Mouse (Mus musculus): ENCODE data around the gene Cmpk1.
A peak's percentile ranks its signal among the peaks of the same experiment; 100 is the strongest.
"Not testable (repeated sequence)": the region's sequence is repeated elsewhere in the genome, so short reads cannot be mapped to it uniquely, and the experiment has no call there.

The Cmpk1 gene

GRCm38 (mm10) chr4:114986591-114987432 lies at the start of gene Cmpk1:
Cmpk1 (minus strand) TSS chr4:114987241.
- peak; percentile 85 for DNase-seq (ENCODE audit: extremely low spot score, low spot score)

DNA sequence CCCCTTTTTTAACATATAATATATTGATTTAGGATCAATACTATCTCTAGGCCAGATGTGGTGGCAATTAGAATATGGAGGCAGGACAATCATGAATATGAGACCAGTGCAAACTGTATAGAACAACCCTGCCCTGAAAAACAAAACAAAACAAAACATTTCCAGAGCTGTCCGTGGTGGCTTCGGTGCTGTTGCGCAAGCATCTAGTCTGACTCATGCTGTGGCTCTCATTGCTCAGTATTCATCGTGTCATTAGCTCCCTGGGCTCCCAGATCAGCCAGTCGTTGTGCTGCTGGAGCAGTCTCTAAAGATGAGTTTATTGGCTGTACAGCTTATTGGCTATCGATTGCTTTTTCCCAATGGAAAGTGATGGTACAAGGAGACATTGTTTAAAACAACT lies 48.0 kb upstream of the Cmpk1 start:
- no peak for DNase-seq (ENCODE audit: extremely low spot score, low spot score)

DNA sequence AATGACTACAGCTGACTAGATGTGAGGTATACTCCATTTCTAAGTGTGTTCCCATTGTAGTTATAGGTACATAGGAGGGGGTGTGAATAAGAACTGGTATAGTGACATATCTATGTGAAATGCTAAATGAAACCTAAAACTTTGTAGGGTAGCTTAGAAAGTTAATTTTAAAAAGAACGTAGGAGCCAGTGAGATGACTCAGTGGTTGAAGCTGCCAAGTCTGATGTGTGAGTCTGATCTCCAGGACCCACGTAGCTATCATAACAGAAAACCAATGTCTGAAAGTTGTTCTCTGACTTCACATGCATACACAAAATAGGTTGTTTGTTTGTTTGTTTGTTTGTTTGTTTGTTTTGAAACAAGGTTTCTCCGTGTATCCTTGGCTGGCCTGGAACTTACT lies 33.0 kb upstream of the Cmpk1 start:
- no peak for DNase-seq (ENCODE audit: extremely low spot score, low spot score)

DNA sequence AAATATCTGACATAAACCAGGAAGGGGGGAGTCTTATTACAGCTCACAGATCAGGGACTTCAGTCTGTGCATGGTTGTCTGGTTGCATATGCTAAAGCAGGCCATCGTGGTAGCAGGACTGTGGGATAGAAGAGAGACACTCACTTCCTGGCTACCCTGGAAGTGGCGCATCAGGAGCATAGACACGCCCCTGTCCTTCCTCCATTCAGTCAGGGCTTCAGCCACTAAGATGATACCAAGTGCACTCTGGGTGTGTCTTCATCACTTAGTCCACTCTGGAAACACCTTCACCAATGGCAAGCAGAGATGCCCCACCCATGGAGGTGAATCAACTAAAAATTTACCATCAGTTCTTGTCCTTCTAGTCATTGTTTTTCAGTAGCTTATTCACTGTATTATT lies 27.2 kb upstream of the Cmpk1 start:
- DNase-seq (ENCODE audit: extremely low spot score, low spot score), result no peak

DNA sequence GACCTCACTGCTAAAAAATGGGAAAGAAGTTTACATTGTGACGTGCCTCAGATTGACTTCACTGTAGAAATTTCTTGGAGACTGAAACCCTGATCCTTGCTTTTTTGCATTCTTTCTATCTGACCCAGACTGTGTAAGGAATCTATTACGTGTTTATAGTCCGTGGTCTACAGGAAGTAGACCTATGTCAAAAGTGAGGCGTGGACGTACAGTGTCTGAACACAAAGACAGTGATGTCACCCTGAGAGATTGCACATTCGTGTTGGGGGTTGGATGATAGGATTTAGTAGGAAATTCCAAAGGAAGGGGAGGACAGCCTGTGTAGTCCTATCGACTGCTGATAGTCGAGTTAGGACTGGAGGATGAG lies 13.4 kb upstream of the Cmpk1 start:
- DNase-seq (ENCODE audit: extremely low spot score, low spot score), result no peak

- peak; percentile 96 for DNase-seq (ENCODE audit: extremely low spot score, low spot score)
These were observed 12.9 kb upstream of the Cmpk1 start, which contains the start of gene Stil for GRCm38 (mm10) chr4:114999773-115000428. Stil (plus strand) TSS chr4:115000159.

DNA sequence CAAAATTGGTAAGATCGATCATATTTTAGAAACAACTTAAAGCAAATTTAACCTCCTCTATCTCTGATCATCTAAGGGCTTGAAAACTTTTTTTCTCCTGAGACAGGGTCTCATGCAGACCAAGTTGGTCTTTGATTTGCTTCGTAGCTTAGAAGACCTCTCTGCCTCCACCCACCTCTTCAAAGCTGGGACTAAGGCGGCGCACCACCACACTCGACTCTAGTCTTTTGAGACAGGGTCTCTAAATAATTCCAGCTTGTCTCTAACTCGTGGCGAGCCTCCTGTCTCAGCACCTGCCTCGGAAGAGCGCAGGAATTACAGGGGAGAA lies 12.4 kb upstream of the Cmpk1 start:
- DNase-seq (ENCODE audit: extremely low spot score, low spot score), result no peak

GRCm38 (mm10) chr4:114997051-114997450 lies 10.0 kb upstream of the Cmpk1 start:
- DNase-seq (ENCODE audit: extremely low spot score, low spot score), result no peak

DNA sequence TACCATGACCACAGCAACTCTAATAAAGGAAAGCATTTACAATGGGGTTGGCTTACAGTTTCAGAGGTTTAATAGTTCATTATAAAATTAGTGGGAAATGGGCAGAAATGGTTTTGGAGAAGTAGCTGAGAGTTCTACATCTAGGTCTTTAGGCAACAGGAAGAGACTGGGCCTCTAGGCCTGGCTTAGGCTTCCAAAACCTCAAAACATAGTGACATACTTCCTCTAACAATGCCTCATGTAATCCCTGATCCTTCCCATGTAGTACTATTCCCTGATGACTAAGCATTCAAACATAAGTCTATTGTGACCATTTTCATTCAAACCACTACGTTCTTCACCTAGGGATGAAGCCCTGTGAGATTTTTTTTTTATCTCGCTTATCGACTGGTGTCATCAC lies 7.2 kb upstream of the Cmpk1 start:
- DNase-seq (ENCODE audit: extremely low spot score, low spot score), result no peak

- DNase-seq (ENCODE audit: extremely low spot score, low spot score), result peak; percentile 42
These were observed 840 bp downstream of the Cmpk1 start for GRCm38 (mm10) chr4:114986211-114986590.

- no peak for DNase-seq (ENCODE audit: extremely low spot score, low spot score)
These were observed 4.0 kb downstream of the Cmpk1 start for GRCm38 (mm10) chr4:114983020-114983419.

- no peak for DNase-seq (ENCODE audit: extremely low spot score, low spot score)
These were observed 4.4 kb downstream of the Cmpk1 start for GRCm38 (mm10) chr4:114982619-114983018.

- DNase-seq (ENCODE audit: extremely low spot score, low spot score), result no peak
These were observed 13.8 kb downstream of the Cmpk1 start for GRCm38 (mm10) chr4:114973229-114973740.

DNA sequence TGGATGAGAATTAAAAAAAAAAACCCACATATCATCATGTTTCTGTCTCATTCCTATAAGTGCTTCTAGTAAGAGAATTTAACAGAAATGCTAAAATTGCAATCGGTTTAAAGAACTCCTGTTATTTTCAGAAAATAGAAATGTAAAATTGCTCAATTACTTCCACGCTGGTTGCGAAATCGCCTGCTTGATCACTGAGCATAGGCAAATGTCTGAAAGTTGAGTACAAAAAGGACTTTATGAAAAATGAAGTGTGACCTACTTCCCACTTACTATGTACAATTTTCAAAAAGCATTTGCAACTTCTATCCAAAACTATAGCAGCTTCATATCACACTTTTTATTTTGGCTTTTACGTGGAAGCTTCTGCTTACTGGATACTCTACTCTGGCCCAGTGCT lies 16.3 kb downstream of the Cmpk1 start:
- DNase-seq (ENCODE audit: extremely low spot score, low spot score), result no peak

DNA sequence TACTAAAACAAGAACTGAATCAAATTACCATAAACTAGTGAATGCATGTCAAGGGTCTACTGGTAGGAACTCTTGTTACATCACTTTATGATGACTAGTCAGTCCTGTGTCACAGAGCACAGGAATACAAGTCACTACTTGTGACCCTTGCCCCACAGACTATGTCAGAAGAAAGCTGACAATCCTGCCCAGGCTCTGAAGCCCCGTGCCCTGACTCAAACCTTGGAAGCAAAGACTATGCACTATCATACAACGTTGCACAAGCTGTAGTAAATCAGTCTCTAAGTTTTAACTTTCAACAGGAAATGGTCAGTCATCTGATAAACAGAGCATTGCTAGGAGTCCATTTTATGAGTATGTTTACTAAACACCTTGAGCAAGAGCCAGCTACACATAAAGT lies 26.2 kb downstream of the Cmpk1 start:
- not testable (repeated sequence) for DNase-seq (ENCODE audit: extremely low spot score, low spot score)

DNA sequence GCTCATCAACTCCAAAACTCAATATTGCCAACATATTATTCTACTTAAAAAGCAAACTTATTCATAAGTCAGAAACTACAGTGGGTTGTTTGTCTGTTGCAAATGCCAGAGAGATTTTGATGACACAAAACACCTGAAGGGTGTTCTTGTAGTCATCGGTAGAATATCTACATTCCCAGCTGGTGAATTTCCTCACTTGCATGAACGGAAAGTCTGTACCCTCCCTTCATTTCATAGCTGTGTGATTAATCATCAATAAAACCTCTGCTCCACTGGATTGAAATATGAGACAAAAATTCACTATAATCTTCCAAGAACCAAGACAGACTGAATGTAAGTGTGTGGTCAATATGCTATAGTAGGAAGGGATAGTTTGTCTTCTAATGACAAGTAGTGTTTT lies 27.5 kb downstream of the Cmpk1 start:
- DNase-seq (ENCODE audit: extremely low spot score, low spot score), result no peak

GRCm38 (mm10) chr4:114958786-114959185 lies 28.3 kb downstream of the Cmpk1 start:
- DNase-seq (ENCODE audit: extremely low spot score, low spot score), result no peak

- DNase-seq (ENCODE audit: extremely low spot score, low spot score), result no peak
These were observed 28.8 kb downstream of the Cmpk1 start for GRCm38 (mm10) chr4:114958231-114958630.

- no peak for DNase-seq (ENCODE audit: extremely low spot score, low spot score)
These were observed 29.6 kb downstream of the Cmpk1 start for GRCm38 (mm10) chr4:114957403-114957802.

GRCm38 (mm10) chr4:114953172-114953571 lies 33.9 kb downstream of the Cmpk1 start:
- no peak for DNase-seq (ENCODE audit: extremely low spot score, low spot score)

DNA sequence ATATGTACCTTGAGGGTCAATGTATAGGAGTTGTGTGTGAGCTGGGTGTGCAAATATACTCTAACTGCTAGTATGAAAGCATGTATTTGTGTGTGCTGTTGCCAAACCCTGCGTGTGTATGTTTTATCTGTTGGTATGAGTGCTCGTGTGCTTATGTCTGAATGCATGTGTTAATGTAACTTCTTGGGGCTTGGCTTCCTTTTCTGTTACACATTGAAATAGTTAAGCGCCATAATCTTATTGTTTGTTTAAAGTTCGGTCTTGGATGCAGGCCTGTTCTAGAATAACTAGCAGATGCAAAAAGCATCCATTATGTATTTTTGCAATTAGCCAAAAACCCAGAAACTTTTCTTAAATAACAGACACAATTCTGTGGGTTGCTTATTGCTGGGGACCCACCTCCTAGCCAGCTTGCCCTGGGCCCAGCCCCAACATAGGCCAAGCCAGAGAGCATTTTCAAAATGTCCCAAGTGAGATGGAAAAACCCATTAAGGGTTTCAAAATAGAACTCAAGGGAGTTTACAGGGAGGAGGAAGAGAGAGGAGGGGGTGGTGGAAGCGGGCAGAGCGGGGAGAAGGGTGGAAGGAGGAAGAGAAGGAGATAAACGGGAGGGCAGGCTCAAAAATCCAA lies 39.1 kb downstream of the Cmpk1 start:
- DNase-seq (ENCODE audit: extremely low spot score, low spot score), result no peak

DNA sequence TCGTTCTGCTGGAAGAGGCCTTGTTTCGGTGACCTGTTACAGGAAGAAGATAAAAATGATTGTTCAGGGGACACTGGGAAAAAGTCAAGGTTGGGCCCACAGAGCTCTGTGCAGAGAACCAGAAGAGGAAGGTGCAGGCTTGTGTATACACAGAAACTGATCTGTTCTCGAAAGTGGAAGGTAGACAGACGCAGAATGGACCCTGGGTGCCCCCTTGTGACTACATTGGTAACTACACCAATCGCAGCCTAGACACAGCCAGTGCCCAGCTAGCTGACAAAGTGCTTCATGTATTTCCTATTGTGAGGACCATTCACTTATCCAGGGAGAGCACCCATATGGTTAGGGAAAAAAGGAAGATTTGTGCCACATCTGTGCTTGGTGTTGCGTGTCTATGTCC lies 39.6 kb downstream of the Cmpk1 start:
- DNase-seq (ENCODE audit: extremely low spot score, low spot score), result peak; percentile 83
